Mouse (Mus musculus): ENCODE measurements at regions not wholly inside any gene's neighbourhood (a gene's known extent, or its start where the extent isn't known, plus 50 kb on each side); places are given as distances from the start of the nearest gene placed in this dataset.

GRCm38 (mm10) chr2:180404168-180404567 is 51.9 kb upstream of the Slco4a1 start:
- intact Hi-C loops (cut with DNase I), result loop anchor here (5.0 kb wide), 1 partner anchor 52 kb away; no protein-coding TSS in a partner anchor
- no peak for DNase-seq

DNA sequence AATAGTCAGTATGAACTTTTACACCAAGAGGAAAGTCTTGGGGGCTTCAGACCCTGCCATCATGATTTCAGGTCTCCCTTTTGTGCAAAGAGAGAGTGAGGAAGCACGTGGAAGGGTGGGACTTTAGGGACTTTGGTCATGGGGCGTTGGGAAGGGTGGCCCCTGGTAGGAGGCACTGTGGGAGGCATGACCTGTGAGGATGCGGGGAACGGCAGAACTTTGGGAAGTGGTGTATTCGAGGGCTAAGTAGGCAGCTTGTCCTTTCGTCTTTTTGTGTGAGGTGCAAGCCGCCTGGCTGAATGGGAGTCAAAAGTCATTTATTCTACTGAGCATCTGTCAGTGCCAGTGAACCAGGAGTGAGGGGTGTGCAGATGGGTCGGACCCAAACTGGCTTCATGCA is 52.4 kb upstream of the Slco4a1 start:
- intact Hi-C loops (cut with DNase I), result loop anchor here (5.0 kb wide), 1 partner anchor 51 kb away; no protein-coding TSS in a partner anchor
- peak in 1 of 2 experiments; percentile 29 for DNase-seq

- peak in 1 of 2 experiments; percentile 29 for DNase-seq
- intact Hi-C loops (cut with DNase I), result loop anchor here (5.0 kb wide), 1 partner anchor 51 kb away; no protein-coding TSS in a partner anchor
Measured at GRCm38 (mm10) chr2:180402851-180403459, 53.1 kb upstream of the Slco4a1 start.

- intact Hi-C loops (cut with DNase I), result loop anchor here (5.0 kb wide), 1 partner anchor 50 kb away; no protein-coding TSS in a partner anchor
- no peak for DNase-seq
Measured at GRCm38 (mm10) chr2:180402433-180402832, 53.6 kb upstream of the Slco4a1 start.

GRCm38 (mm10) chr2:180401409-180402391 is 54.3 kb upstream of the Slco4a1 start:
- peak in 1 of 2 experiments; percentile 38 for DNase-seq
- intact Hi-C loops (cut with DNase I), result loop anchor here (5.0 kb wide), 1 partner anchor 49 kb away; no protein-coding TSS in a partner anchor

- peak in 1 of 2 experiments; percentile 38 for DNase-seq
- intact Hi-C loops (cut with DNase I), result loop anchor here (5.0 kb wide), 1 partner anchor 48 kb away; no protein-coding TSS in a partner anchor
Measured at GRCm38 (mm10) chr2:180400514-180401019, 55.5 kb upstream of the Slco4a1 start.

DNA sequence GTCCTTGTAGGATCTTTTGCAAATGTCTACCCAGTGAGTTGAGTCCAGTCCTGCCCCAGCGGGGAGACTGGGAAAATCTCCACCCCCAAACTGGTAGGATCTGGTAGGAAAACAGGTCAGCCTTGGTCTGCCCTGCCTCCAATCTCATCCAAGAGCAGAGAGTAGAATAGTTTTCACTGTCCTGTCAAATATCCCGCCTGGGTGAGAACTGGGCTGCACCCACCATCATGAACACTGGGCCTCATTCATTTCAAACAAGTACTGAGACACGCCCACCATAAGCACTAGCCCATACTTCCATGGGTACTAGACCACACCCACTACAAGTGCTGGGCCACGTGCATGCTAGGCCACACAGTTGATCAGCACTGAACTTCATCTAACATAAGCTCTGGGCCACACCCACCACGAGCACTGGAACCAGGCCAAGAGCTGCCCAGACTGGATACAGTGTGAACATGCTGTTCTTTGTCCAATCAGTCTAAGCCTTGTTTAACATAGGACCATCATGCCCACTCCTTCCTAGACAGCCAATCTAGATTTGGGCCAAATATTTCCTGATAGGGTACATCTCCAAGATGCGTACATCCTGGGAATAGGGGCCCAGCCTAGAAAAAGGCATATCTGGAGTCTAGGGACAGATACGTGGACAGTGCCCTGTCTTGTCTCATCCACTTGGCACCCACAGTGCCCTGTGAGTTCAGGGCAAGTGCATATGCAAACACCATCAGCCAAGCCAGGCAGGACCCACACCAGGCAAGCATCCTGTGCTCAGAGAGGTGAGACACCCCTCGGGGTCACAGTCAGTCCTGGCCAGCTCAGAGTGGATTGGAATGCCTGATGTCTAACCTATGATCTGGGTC is 56.2 kb upstream of the Slco4a1 start:
- intact Hi-C loops (cut with DNase I), result loop anchor here (5.0 kb wide), 1 partner anchor 48 kb away; no protein-coding TSS in a partner anchor
- peak; percentile 61 to 68 for DNase-seq

GRCm38 (mm10) chr2:180398851-180399447 is 57.1 kb upstream of the Slco4a1 start:
- intact Hi-C loops (cut with DNase I), result no loop called here
- peak in 1 of 2 experiments; percentile 52 for DNase-seq

- DNase-seq, result peak in 1 of 2 experiments; percentile 50
- intact Hi-C loops (cut with DNase I), result no loop called here
Measured at GRCm38 (mm10) chr2:180398481-180398754, 57.6 kb upstream of the Slco4a1 start.

DNA sequence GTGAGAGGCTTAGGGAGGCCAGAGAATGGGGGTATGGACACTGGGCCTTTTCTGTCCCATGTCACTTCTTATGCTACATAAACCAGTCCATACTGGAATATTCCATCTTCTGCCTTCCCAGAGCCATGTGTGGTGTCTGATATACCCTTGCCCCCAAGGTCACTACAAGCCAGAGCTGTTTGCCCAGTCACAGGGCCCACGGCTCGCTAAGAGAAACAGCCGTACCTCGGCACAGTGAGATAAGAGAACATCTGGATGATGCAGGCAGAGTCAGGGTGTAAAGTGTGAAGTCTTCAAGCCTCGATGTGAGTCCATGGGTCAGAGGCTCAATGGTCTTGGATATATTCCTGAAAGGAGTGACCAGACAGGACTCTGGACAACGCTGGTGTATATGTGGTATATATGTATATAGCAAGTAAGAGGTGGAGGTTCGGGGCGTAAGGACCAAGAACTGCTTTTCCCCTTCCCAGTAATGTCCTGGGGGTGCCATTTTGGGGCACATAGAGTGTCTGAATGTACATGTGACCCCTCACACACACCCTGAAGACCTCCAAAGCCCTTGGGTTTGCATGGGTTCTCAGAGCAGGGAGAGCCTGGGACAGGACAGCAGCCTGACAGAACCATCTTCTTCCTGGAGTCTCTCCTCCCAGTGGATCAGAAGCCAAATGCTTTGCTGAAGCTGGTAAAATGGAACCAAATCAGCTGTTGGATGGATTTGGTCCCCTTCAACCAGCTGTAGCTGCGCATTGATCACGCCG is 58.1 kb upstream of the Slco4a1 start:
- no peak for DNase-seq
- intact Hi-C loops (cut with DNase I), result no loop called here

DNA sequence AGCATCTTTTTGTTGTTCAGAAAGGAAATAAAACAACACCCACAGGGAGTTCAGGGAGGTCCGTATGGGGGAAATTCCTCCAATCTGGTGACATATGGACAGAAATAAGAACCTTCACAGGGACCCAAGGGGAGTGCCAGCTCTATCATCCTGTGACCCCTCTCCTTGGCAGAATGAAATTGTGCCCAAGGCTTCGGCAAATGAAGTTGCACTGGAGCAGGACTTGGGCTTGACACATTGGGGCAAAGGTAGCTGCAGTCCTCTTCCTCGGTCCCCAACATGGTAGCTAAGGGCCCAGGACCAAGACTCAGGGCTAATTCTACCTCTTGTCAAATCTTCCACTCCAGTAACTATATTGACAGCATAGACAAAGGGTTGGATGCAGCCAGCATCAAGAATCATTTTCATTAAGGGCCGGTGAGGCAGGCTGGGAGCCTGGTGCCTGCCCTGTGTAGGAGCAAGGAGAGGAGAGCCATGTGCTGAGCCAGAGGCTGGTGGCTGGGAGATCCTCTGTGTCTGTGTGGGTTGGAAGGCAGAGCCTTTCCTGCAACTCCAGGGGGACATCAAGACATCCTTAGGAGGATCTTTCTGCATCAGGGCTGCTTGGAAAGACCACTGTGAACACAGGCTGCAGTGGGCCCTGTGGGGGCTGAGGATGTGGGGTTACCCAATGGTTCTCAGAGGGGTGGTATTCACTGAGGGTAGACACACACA is 59.2 kb upstream of the Slco4a1 start:
- intact Hi-C loops (cut with DNase I), result no loop called here
- peak in 1 of 2 experiments; percentile 31 for DNase-seq

DNA sequence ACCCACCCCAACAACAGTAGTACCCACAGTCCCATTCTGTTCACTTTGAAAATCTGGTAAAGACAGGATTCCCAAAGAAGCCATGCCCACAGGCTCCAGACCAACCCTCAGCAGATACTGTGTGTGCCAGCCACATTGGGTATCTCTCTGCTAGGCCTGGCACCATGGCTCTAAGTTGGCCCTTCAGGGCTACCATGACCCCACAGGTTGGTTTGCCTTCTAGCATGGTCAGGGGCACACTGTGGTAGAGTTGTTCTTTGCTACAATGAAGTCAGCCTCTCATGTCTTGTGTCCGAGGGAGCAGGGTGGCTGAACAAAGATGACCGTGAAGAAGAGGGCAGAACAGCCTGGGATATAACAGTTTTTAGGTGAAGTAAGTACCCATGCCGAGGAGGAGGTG is 59.8 kb upstream of the Slco4a1 start:
- no peak for DNase-seq
- intact Hi-C loops (cut with DNase I), result no loop called here

- intact Hi-C loops (cut with DNase I), result no loop called here
- DNase-seq, result no peak
Measured at GRCm38 (mm10) chr2:180395279-180396034, 60.6 kb upstream of the Slco4a1 start.

DNA sequence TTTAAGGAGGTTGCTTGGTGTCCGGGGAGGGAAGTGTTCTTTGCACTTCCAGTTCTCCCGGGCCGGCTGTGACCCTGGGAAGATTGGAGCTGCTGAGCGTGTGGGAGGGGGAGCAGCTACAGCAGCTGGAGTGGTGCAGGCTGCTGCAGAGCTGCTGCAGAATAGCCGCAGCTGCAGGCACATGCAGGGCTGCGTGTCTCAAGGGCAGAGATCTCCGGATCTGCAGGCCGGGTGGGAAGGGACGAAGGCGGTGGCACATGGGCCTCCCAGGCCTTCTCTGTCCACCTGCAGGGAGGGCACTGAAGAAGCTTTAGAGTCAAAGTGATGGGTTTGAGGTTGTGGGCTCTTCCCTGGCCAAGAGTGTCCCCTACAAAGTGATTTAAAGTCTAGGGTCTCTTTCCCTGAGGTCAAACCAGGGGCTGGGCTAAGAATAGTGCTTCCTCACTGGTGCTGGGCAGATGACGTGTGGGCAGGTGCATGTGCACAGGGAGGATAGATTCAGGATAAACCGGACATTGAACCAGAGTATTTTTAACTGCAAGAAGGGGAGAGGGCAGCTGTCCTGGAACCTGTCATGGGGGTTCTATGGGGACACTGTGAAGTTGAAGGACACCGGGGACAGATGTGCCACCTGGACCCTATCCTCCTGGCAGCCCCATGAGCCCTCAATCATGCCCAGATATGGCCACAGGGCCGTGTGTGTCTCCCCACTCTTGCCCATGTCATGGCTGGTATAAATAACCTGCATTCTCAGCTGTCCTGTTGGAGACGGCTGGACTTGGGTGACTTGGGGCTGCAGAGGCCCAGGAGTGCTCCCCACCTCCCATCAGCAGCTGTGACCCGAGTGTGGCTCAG is 58.6 kb upstream of the Gata5 start:
- peak; percentile 42 to 43 for DNase-seq
- intact Hi-C loops (cut with DNase I), result no loop called here

DNA sequence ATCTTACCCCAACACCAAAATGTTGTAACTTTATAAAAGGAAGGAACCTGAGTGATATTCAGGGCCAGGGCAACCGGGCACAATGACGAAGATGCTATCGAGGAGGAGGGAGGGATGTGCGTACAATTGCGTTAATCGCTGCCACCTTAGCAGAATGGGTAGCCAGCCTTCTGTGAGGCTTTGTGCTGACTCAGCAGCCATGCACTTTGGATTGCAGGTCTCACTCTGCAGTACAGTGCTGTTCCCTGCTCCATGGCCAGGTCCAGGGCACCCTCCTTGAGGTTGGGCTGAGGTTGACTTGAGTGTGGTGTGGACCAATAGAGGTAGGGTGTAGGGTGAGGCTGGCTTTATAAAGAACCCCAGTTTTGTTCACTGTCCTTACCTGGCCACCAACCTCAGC is 57.8 kb upstream of the Gata5 start:
- intact Hi-C loops (cut with DNase I), result no loop called here
- peak in 1 of 2 experiments; percentile 25 for DNase-seq

- intact Hi-C loops (cut with DNase I), result no loop called here
- DNase-seq, result no peak
Measured at GRCm38 (mm10) chr2:180391349-180391748, 56.9 kb upstream of the Gata5 start.

Data from gastrocnemius, postnatal 36 days (tissue).